12 mouse cellular contexts compared by ENCODE assay signal in genomic region chr16:33575728-33576127, GRCm38 (mm10). TPM values are rescaled to one million over a fixed set of nuclear protein-coding genes. Genes with fewer than 3 reads are reported as not detected.
"Had no signal": no experiment of that assay in that cellular context is flagged by ENCODE, and none has a peak within 500 bp of the region (broad histone marks: within the 10 kb centered on the region; RNA-seq: fewer than 3 reads in every experiment).

No protein-coding gene starts in this region.

- DNase-seq: kidney, adult 2 months; kidney, postnatal 36 days; layer of hippocampus, adult 9-11 months; layer of hippocampus, postnatal 36 days; liver; liver, embryonic 13.5 days; liver, postnatal 0 days; thymus, adult 2 months; thymus, postnatal 25 days had no signal

- H3K4me2 ChIP-seq: limb, embryonic 12.5 days; liver, embryonic 13.5 days; midbrain, embryonic 13.5 days had no signal

- H3K27me3 ChIP-seq: limb, embryonic 12.5 days; liver, embryonic 13.5 days; midbrain, embryonic 13.5 days had no signal

- H3K4me3 ChIP-seq: limb, embryonic 12.5 days; liver, embryonic 13.5 days; midbrain, embryonic 13.5 days had no signal

- H3K9me3 ChIP-seq: limb, embryonic 12.5 days; liver, embryonic 13.5 days; midbrain, embryonic 13.5 days had no signal

- H3K9ac ChIP-seq: limb, embryonic 12.5 days; liver, embryonic 13.5 days; liver, postnatal 0 days; midbrain, embryonic 13.5 days had no signal

- H3K36me3 ChIP-seq: limb, embryonic 12.5 days; liver, embryonic 13.5 days; midbrain, embryonic 13.5 days had no signal

- ATAC-seq: liver, postnatal 0 days; midbrain, embryonic 13.5 days had no signal

- H3K27ac ChIP-seq: limb, embryonic 12.5 days; liver, embryonic 13.5 days; midbrain, embryonic 13.5 days had no signal

RNA-seq across cellular contexts. Expression of gene Slc12a8, which starts 58.6 kb away (rescaled TPM):
- total RNA-seq: megakaryocyte progenitor cell, adult 5-6 weeks had no signal
